9 mouse cellular contexts compared by ENCODE assay signal in the genomic region with DNA sequence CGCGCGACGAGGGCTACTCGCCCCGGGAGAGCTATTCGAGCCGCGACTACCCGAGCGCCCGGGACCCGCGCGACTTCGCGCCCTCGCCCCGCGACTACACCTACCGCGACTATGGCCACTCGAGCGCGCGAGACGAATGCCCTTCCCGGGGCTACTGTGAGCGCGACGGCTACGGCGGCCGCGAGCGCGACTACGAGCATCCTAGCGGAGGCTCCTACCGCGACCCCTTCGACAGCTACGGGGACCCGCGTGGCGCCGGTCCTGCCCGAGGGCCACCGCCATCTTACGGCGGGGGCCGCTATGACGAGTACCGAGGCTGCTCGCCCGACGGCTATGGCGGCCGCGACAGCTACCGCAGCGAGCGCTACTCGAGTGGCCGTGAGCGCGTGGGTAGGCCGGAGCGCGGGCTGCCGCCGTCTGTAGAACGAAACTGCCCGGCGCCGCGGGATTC. TPM values are rescaled to one million over a fixed set of nuclear protein-coding genes. Genes with fewer than 3 reads are reported as not detected.
DNase-seq lines count a peak whose midpoint lies in the region; ATAC-seq lines count a peak whose summit lies in the region.
"Had no signal": no experiment of that assay in that cellular context is flagged by ENCODE, and none has a peak within 500 bp of the region (broad histone marks: within the 10 kb centered on the region; RNA-seq: fewer than 3 reads in every experiment).

No protein-coding gene starts in this region.

- no peak for ATAC-seq in embryonic facial prominence, embryonic 12.5 days (ENCODE audit: insufficient number of reproducible peaks, insufficient read depth, low FRiP score, low TSS enrichment)
- no peak for ATAC-seq in intestine, embryonic 15.5 days
- ATAC-seq in midbrain, embryonic 15.5 days (replicated peaks): peak; percentile 48; the same call in 1 of the 2 replicates

- H3K9ac ChIP-seq in embryonic facial prominence, embryonic 12.5 days: no peak overlapping the region
- no peak overlapping the region for H3K9ac ChIP-seq in intestine, embryonic 15.5 days
- no peak overlapping the region for H3K9ac ChIP-seq in midbrain, embryonic 15.5 days

- no peaks in the 10 kb centered on the region for H3K4me1 ChIP-seq in embryonic facial prominence, embryonic 12.5 days
- H3K4me1 ChIP-seq in intestine, embryonic 15.5 days (replicated peaks): no peaks in the 10 kb centered on the region
- H3K4me1 ChIP-seq in midbrain, embryonic 15.5 days: no peaks in the 10 kb centered on the region

- peak overlapping the region; percentile 13; the same call in 1 of the 2 replicates for H3K4me3 ChIP-seq in embryonic facial prominence, embryonic 12.5 days
- H3K4me3 ChIP-seq in intestine, embryonic 15.5 days (replicated peaks): peak overlapping the region; percentile 19
- H3K4me3 ChIP-seq in midbrain, embryonic 15.5 days: peak overlapping the region; percentile 29

- peaks cover 15% of the 10 kb centered on the region for H3K9me3 ChIP-seq in embryonic facial prominence, embryonic 12.5 days
- no peaks in the 10 kb centered on the region for H3K9me3 ChIP-seq in intestine, embryonic 15.5 days
- peaks cover 14% of the 10 kb centered on the region for H3K9me3 ChIP-seq in midbrain, embryonic 15.5 days

- peak; percentile 6 for DNase-seq in gastrocnemius, postnatal 10 days
- DNase-seq in gastrocnemius, postnatal 25 days: no peak
- no peak for DNase-seq in MN1 (ENCODE audit: low spot score)
- no peak for DNase-seq in B cell, adult 2 months
- no peak for DNase-seq in urinary bladder, adult 18-20 months (ENCODE audit: low spot score in 2 of 2)

- WGBS in embryonic facial prominence, embryonic 12.5 days: 24% methylated on average over 52 of the region's 77 CpGs
- 28% methylated on average over 77 of the region's 77 CpGs for WGBS in intestine, embryonic 15.5 days
- 25% methylated on average over 77 of the region's 77 CpGs for WGBS in midbrain, embryonic 15.5 days

- H3K27me3 ChIP-seq in embryonic facial prominence, embryonic 12.5 days: peaks cover 39% of the 10 kb centered on the region
- H3K27me3 ChIP-seq in intestine, embryonic 15.5 days (replicated peaks): peaks cover 30% of the 10 kb centered on the region
- H3K27me3 ChIP-seq in midbrain, embryonic 15.5 days (replicated peaks): peaks cover 27% of the 10 kb centered on the region

- H3K27ac ChIP-seq in embryonic facial prominence, embryonic 12.5 days: no peak overlapping the region
- H3K27ac ChIP-seq in intestine, embryonic 15.5 days: no peak overlapping the region
- no peak overlapping the region for H3K27ac ChIP-seq in midbrain, embryonic 15.5 days
- H3K27ac ChIP-seq: macrophage had no signal

- peak overlapping the region; percentile 19; the same call in 1 of the 2 replicates for H3K4me2 ChIP-seq in embryonic facial prominence, embryonic 12.5 days (replicated peaks)
- H3K4me2 ChIP-seq in intestine, embryonic 15.5 days (replicated peaks): peak overlapping the region; percentile 46
- peak overlapping the region; percentile 37 for H3K4me2 ChIP-seq in midbrain, embryonic 15.5 days

- H3K36me3 ChIP-seq in embryonic facial prominence, embryonic 12.5 days: no peaks in the 10 kb centered on the region
- no peaks in the 10 kb centered on the region for H3K36me3 ChIP-seq in intestine, embryonic 15.5 days
- no peaks in the 10 kb centered on the region for H3K36me3 ChIP-seq in midbrain, embryonic 15.5 days (replicated peaks)

RNA-seq across cellular contexts. Expression of a gene that starts 0.9 kb away (rescaled TPM):
- total RNA-seq in gastrocnemius, postnatal 10 days (2021): not detected
- not detected for total RNA-seq in gastrocnemius, postnatal 25 days (2021)
- not detected in 2 replicates for polyA plus RNA-seq in embryonic facial prominence, embryonic 12.5 days (2016; fragmentation: Nextera tagmentation; extraction: Ambion mirVana)
- not detected in 2 replicates for polyA plus RNA-seq in intestine, embryonic 15.5 days (2015; fragmentation: Nextera tagmentation; extraction: Ambion mirVana)
- polyA plus RNA-seq in midbrain, embryonic 15.5 days (2015; fragmentation: Nextera tagmentation; extraction: Ambion mirVana): not detected in 2 replicates
- polyA plus RNA-seq: macrophage had no signal

RNA-seq across cellular contexts. Expression of a gene that starts 43.4 kb away (rescaled TPM):
- not detected for total RNA-seq in gastrocnemius, postnatal 10 days (2021)
- not detected for total RNA-seq in gastrocnemius, postnatal 25 days (2021)
- polyA plus RNA-seq in embryonic facial prominence, embryonic 12.5 days (2016; fragmentation: Nextera tagmentation; extraction: Ambion mirVana): not detected in 2 replicates
- polyA plus RNA-seq in intestine, embryonic 15.5 days (2015; fragmentation: Nextera tagmentation; extraction: Ambion mirVana): not detected in 2 replicates
- not detected in 2 replicates for polyA plus RNA-seq in midbrain, embryonic 15.5 days (2015; fragmentation: Nextera tagmentation; extraction: Ambion mirVana)
- polyA plus RNA-seq: macrophage had no signal
